Mouse (Mus musculus) liver, embryonic 14.5 days (tissue): Measurements from ENCODE around the gene Tex10.

Experiments used
- CTCF ChIP-seq: IDR thresholded peaks from 2 replicates; pipeline ENCODE4 v1.5.1; 2016; ENCODE audit warnings: antibody characterized with exemption, low read depth, control low read depth
- EP300 ChIP-seq: IDR thresholded peaks from 2 replicates; pipeline ENCODE4 v1.6.1; 2016; ENCODE audit warnings: antibody characterized with exemption, low read depth

GRCm38 (mm10) chr4:48472792-48473650 is at the start of gene Tex10:
- TF ChIP-seq CTCF (no peak), EP300 (no peak)
